Mouse (Mus musculus) lung, adult 10 weeks (tissue): ENCODE data around the gene Fabp2. TPM values are rescaled to one million over a fixed set of nuclear protein-coding genes. Genes with fewer than 3 reads are reported as not detected.

Experiments
- polyA plus RNA-seq: library from polyadenylated mRNA; stranded (reverse); fragments of 350-450 nt; fragmentation: Illumina TruSeq; extraction: RNeasy Lipid Tissue Mini Kit (QIAGEN cat#74804); gene quantifications from one replicate; pipeline ENCODE4 v1.2.3, GENCODE M21; 2014; ENCODE audit warnings: low read depth, low replicate concordance; ENCODE audit not compliant: insufficient read depth

The Fabp2 gene
- not detected for polyA plus RNA-seq

GRCm38 (mm10) chr3:122894772-122895171 lies at the start of gene Fabp2:
Fabp2 (plus strand) TSS chr3:122895072.

GRCm38 (mm10) chr3:122919260-122919659 lies 24.4 kb downstream of the Fabp2 start, which contains the start of gene Gm10959:
Gm10959 (minus strand) TSS chr3:122919360.

GRCm38 (mm10) chr3:122924009-122924914 lies 29.4 kb downstream of the Fabp2 start, which contains the start of gene 1810037I17Rik:
1810037I17Rik (plus strand) TSS chr3:122924203.

Other genes with a start within 250 kb of the Fabp2 start
- gene Pde5a, start 166.1 kb upstream of the Fabp2 start, polyA plus RNA-seq, result 32.9 TPM
- not detected for gene Gm10959, start 24.3 kb downstream of the Fabp2 start, polyA plus RNA-seq
- 164 TPM for gene 1810037I17Rik, start 29.1 kb downstream of the Fabp2 start, polyA plus RNA-seq
- gene Usp53, start 89.4 kb downstream of the Fabp2 start, polyA plus RNA-seq, result 2.3 TPM
- gene Myoz2, start 139.9 kb downstream of the Fabp2 start, polyA plus RNA-seq, result 28.5 TPM